Mouse (Mus musculus): ENCODE results near the gene Nfia.

The Nfia gene

DNA sequence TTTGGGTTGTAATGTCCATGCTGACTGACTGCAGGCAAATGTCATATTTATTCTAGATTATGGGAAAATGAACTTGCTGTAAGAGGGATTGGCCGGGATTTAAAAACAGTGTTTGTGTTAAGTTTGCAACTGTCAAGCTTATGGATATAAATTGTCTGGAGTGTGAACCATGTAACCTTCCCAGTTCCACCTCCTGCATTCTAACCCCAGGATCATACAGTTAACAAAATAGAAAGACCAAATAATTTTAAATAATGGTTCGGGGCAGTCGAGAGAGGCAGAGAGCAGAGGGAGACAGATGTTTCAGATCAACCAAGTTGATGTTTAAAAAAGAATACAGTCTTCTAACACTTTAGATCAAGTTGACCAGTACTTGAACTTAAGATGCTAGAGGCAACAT lies 290.7 kb downstream of the Nfia start:
- no peak for DNase-seq (ENCODE audit: low spot score)

DNA sequence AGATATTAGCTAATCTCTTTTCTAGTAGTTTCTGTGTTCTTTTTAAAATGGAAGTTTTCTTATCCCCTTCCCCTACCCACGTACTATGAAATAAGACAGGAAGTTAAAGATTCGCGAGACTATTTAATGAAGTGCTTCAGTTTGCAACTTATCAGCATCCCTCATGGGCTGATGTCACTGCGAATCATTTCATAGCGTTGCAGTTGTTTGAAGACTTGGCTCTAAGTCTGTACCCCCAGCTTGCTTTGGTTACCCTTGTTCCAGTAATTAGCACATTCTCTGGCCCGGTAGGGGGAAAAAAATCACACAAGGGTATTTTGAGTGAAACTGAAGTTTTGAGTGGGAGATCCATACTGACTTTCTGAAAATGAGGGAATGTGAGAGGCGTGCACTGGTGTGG lies 303.6 kb downstream of the Nfia start:
- DNase-seq (ENCODE audit: low spot score): no peak

DNA sequence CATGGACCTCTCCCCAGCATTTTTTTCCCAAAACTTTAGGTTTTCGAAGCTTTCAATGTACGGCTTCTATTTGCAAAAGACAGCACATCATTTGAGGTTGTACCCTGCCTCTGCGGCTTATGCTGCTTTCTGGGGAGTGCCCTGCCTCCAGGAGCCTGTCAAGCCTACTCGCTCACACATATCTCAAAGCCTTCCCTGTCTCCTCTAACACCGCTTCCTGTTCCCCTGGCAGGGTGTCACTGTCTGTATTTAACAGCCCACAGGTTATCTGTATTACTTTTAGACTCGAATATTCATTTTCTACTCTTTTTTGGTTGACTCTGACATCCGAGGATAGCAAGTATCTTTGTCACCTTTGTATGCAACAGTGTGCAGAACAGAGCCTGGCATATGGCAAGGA lies 304.1 kb downstream of the Nfia start:
- DNase-seq (ENCODE audit: low spot score): no peak

- no peak for DNase-seq (ENCODE audit: low spot score)
Measured at GRCm38 (mm10) chr4:98080586-98080985, 308.1 kb downstream of the Nfia start.

DNA sequence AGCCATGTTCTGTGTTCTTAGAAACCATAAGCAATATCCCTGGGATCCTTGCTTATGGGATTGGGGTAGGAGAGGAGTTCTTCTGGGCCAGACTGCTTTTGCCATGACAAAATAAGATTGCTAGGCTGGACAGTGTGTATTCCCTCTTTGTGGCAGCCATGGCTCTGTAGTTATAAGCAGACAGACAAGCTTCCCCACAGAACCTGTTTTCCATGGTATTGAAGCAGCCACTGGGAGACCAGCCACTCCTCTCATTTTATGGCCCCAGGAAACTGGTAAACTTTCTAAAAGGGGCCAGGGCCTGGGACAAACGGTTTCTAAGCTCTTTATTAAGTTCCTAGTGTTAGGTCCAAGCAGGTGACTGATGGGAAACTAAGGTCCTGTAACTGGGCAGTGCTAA lies 309.4 kb downstream of the Nfia start:
- DNase-seq (ENCODE audit: low spot score): no peak

GRCm38 (mm10) chr4:98082512-98082911 lies 310.0 kb downstream of the Nfia start:
- DNase-seq (ENCODE audit: low spot score): no peak

DNA sequence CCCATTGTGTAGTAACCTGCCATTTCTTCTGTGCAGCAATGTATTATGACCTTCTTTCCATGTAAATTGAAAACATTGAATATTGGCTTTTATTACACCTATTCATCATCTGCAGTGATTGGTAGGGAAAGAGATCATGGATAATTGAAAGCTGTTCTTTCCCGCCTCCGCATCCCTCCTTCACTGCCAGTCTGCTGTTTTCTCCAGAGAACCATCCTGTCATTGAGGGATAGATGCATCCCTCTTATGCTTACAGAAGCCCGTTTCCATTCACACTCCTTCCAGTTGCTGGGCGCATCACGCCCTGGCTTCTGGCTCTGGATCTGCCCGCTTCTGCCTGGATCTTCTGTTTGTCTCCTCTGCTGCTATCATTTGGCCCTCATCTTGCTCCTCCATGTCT lies 312.5 kb downstream of the Nfia start:
- no peak for DNase-seq (ENCODE audit: low spot score)

DNA sequence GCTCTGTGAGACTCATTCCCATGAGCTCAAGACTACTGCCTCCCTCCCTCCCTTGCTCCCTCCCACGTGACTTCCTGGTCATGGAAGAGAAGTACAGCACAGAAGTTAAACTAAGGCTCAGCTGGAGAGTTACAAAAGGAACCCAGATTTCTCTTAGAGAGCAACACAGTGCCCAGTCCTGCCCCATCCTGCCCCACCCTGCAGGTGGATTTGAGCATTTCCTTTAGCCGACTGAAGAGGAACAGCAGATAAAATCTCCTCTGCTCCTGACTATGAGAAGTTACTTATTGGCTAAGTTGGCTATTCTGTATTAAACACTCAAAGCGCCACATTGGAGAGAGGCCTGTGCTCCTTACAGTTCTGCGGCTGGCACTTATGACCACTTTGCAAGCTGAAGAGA lies 314.4 kb downstream of the Nfia start:
- DNase-seq (ENCODE audit: low spot score): no peak

DNA sequence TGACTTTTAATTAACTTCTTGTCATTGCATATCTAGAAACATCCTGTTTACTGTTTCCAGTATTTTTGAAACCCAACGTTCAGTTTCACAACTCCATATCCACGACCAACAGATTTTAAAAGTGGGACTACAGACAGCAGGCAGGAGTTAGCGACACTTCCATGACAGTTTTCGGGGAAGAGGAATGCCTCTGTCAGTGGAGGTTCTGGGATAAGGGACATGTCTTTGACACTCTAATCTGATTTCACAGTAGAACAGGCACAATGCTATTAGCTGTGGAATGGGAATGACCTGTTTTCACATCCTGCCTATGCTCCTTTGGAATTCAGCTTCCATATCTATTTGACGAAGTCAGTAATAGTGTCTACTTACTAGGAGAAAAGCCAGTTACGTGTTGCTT lies 317.5 kb downstream of the Nfia start:
- no peak for DNase-seq (ENCODE audit: low spot score)

- DNase-seq (ENCODE audit: low spot score): no peak
Measured at GRCm38 (mm10) chr4:98090586-98090985, 318.1 kb downstream of the Nfia start.

GRCm38 (mm10) chr4:98091368-98091827 lies 318.9 kb downstream of the Nfia start:
- DNase-seq (ENCODE audit: low spot score): no peak

DNA sequence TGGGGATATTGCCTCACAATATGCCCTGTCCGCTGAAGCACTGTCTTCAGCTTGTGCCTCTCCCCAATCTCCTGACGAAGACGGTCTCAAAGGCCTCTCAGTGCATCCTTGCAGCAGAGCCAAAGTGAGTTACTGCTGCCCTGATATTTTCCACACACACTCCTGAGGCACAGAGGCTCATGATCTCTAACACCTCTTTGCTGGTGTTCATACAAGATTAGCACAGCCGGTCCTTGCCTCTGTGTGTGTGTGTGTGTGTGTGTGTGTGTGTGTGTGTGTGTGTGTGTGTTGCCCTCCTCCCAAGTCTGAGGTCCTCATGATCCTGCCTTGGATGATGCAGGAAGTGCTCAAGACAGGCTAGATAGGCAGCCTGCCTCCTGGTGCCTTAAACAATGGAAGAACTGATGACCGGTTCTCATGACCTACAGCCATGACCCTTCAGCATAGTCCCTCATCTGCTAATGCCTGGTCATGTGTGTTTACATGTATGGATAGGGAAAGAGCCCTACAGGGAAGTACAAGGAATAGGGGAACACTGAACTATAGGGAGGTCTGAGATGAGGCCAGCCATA lies 319.5 kb downstream of the Nfia start:
- no peak for DNase-seq (ENCODE audit: low spot score)

DNA sequence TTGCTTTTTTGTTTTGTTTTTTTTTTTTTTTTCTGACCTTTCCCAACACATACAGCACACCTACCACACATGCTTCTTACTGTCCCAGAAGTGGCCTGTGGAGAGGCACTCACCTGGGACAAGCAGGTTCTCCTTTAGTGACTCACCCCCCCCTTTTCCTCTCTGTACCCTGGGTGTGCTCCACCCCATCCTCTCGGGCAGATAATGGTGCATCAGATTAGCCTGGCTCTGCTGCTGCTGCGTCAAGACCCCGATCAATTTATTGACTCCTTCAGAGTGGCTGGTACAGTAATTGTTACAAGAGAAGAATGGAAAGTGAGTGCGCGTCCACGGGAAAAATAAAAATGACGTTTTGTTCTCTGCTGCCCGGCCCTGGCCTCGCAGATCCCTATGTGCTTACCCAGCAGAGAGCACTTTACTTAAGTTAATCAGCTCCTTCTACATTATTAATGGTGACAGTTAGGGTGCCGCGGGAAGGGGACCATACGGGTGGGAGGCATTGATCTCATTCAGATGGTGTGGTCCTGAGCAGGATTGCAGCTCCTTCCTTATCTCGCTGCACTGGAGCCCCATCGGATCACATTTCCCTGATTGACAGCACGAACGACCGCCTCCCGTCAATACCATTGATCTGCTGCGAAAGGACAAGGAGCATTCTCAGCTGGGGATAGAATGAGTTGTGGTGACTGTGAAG lies 321.7 kb downstream of the Nfia start:
- DNase-seq (ENCODE audit: low spot score): no peak

GRCm38 (mm10) chr4:98095060-98095459 lies 322.5 kb downstream of the Nfia start:
- DNase-seq (ENCODE audit: low spot score): no peak

GRCm38 (mm10) chr4:98097013-98097566 lies 324.6 kb downstream of the Nfia start:
- DNase-seq (ENCODE audit: low spot score): no peak

DNA sequence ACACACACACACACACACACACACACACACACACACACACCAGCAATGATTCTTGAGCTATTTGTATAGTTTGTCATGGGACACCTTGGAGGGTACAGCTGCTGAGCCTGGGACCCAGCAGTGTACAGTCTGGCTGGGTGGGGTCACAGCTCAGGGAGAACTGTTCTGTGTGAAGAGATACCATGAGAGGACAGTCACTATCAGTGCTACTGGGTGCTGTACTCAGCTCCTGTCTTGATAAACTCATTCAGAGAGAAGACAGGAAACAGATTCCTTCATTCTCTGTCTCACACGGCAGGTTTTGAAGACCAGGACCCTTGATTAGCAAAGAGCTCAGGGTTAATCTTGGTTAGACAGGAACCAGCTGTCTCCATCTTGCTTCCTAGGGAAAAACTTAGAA lies 326.1 kb downstream of the Nfia start:
- DNase-seq (ENCODE audit: low spot score): no peak

GRCm38 (mm10) chr4:98099433-98099832 lies 326.9 kb downstream of the Nfia start:
- DNase-seq (ENCODE audit: low spot score): no peak

- DNase-seq (ENCODE audit: low spot score): no peak
Measured at GRCm38 (mm10) chr4:98101153-98102096, 328.9 kb downstream of the Nfia start.

- no peak for DNase-seq (ENCODE audit: low spot score)
Measured at GRCm38 (mm10) chr4:98102625-98103336, 330.2 kb downstream of the Nfia start.

GRCm38 (mm10) chr4:98103337-98103666 lies 330.8 kb downstream of the Nfia start:
- DNase-seq (ENCODE audit: low spot score): no peak

- DNase-seq (ENCODE audit: low spot score): no peak
Measured at GRCm38 (mm10) chr4:98104161-98104560, 331.6 kb downstream of the Nfia start.
